Mouse (Mus musculus) kidney, postnatal 14 days (tissue): ENCODE measurements around the gene Dcaf17.

Experiments
- DNase-seq: peaks from one replicate; pipeline ENCODE4 v3.0.0; 2022; ENCODE audit warnings: mixed read lengths

Dcaf17 gene

DNA sequence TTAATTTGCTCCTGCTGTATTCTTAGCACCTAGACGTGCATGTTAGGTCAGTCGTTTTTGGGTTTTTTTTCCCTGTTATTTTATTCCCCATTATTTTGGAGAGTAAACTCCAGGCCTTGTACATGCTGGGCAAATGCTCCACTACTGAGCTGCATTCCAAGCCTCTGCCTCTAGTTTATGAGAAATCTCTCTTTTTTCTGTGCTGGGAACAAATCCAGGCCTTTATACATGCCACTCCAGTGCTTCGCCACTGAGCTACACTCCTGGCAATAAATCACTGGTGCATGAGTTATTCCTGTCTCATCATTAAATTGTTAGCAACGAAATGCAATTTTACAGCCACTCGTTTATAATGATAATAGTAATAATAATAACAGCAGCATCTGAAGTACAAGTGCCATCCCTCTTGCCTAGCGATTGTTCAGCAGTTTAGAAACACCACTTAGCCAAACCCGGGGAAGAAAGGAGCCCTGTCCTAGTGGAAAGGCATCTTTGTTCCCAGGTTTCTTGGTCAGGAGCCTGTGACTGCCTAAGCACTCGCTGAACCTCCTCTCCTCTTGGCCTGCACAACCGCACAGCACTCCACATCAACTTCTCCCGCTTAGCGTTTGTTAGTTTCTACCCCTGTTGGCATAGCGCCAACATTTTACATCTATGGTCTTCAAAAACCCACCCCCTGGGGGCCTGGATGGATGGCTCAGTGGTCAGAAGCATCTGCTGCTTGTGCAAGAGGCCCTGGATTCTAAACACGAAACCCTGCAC lies 67.3 kb downstream of the Dcaf17 start:
- no peak for DNase-seq

DNA sequence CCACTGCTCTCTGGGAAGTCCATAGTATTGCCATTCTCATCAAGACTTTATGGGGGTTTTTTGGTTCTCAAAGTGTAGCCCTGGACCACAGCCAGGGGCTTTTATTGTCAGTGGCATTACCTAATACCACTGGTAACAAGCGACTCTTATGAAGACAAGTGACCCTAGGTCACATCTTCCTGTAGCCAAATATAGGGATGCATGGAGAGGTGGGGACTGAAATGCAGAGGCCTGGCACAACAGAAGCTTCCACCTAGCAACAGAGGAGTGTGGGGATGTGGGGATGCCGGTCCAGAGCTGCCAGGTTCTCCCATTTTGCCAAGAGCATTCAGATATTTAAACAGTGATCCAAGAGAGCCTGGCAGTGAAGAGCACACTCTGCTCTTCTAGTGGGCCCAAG lies 68.5 kb downstream of the Dcaf17 start:
- DNase-seq = no peak

DNA sequence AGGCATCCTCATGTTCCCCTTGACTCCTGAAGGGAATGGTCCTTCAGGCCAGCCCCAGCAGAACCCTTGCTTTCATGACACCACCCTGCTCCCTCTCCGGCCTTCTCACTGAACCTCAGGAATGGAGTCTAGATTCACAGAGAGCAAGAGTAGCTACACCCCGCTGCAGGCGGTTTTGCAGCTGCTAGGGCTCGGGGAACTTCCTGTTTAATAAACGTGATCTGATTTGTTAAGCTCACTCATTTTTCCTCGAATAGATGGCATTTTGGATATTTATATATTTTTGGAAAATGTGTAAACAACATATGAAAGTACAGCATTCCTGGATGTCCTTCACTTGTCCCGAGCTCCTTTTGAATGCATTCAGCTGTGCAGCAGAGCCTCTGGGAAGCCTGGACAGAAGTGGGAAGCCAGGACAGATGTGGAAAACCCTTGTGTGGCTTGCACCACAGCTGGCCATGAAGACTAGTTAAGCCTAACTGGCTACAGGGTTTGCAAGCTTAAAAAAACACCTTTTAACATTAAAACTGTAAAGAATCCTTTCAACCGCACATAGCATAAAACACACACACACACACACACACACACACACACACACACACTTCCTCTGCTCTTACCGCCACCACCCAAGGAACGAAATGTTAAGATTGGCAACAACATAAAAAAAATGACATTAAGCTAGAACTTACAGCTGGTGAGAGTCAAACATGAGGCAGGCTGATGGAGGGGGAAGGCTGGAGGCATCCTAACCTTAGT lies 72.8 kb downstream of the Dcaf17 start:
- DNase-seq = no peak

DNA sequence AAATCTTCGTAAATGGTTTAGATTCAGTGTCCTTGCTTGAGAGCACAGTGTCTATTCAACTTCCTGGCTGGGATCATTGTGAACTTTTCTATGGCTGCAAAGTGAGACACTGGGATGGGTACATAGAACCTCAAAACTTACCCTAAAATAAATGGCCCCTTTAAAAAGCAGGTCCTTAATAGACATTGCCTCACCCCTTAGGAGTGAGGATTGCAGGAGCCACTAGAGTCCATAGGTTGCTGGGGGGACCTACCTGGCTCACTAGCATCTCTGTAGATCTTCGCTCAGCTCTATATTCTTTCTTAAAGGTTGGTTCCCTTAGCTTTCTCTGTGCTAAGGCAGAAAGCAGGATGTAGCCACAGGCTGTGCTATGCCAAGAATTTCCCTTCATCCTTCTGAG lies 75.2 kb downstream of the Dcaf17 start:
- DNase-seq = no peak

DNA sequence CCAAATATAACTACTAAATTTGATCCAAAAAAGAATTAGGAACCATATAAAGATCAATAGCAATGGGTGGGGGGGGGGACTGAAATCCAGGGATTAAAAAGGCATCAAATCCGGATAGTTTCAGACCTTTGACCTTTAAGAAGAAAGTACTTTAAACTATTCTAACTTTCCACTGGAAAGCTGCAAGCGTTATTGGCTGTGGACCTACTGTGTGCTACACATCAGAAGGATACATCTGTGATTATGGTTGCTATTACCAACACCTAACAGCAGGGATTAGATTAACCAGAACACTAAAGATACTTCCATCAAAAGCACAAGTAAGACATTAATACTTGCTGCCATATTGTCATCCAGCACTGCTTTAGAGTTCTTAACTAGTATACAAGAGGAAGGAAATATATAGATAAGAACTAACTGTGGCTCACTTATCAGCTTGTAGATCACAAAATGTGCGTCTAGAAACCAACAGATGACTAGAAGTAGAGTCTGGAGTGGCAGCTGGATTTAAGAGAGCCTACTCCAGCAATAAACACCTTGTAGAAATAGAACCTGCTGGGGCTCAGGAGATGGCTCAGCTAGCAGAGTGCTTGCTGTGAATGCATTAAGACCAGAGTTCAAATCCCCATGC lies 76.9 kb downstream of the Dcaf17 start:
- DNase-seq = no peak

DNA sequence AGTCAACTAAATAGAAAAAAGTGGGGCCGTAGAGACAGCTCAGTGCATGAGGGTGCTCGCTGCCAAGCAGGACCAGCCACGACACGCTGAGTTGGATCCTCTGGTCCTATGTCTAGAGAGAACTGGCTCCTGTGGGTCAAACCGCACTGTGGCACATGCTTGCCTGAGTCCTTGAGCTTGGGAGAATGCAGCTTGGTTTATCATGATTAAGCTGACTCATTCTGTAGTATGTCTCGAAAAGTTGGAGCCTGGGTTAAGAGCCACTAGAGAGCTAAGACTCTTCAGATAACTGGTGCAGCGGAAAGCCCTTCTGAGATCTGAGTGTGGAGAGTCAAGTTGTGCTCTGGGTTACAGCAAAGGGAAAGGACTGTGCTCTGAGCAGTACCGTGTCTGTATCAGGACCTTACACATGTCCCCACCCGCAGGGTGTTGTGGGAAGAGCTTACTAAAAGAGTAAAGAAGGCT lies 78.9 kb downstream of the Dcaf17 start:
- DNase-seq = no peak

DNA sequence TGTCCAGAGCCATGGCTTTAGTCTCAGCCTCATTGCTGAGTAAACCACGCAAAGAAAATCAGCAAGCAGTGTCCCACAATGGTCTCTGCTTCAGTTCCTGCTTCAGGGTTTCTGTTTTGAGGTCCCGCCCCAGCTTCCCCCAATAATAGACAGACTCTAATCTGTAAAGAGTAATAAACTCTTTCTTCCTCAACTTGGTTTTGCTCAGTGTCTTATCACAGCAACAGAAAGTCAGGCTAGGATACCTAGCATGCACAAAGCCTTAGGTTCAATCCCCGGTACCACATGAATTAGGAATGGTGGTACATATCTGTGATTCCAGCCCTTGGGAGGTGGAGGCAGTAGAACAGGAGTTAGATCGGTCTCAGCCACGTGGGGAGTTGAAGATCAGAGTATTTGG lies 79.7 kb downstream of the Dcaf17 start:
- DNase-seq = no peak

DNA sequence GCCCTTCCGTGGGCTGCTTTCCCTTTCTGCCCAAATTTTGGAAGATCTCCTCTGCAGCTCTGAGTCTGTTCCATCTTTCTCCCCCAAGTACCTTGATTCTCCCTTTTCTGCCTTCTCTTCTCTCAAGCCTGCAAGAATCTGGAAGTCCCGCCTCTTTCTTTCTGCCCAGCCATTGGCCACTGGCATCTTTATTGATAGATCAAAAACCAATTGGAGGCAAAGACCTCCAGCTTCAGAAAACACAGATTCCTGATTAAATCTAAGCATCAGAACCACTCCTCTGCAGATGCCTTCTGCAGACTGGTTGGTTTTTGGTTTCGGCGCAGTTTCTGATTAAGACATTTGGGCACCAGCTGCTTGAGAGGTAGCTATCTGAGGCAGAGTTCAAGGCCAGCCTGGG lies 85.5 kb downstream of the Dcaf17 start:
- DNase-seq = no peak

DNA sequence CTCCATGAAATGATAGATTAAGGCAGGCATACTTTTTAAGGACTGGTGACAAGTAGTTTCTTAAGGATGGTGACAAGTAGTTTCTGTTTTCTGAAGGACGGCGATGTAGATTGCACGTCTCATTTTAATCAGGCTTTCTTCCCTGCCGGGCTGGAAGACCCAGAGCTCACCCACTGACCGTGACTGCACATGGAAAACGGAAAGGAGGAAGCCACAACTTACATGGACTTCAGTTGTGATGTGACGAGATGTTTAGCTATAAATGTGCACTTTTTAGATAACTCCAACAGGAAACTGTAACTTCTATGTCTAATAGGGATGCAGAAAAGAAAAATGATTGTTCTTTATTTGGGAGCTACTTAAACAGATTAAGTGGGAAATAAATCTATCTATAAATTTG lies 87.3 kb downstream of the Dcaf17 start:
- DNase-seq = no peak

DNA sequence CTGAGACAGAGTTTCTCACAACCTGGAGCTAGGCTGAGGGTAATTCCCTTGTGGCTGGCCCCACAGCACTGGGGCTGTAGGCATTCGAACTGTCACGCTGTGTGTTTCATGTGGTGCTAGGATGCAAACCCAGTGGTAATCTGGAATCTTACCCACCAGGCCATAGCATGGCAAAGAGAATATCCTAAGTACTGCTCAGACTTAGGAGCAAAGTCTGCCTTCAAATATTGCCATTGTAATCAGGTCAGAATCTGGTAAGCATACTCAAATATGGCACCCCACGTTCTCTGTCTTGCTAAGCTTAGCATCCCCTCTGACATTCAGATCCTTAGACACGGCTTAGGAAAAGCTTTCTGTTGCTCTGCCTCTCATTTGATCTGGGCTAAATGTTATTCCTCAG lies 90.7 kb downstream of the Dcaf17 start:
- DNase-seq = no peak

DNA sequence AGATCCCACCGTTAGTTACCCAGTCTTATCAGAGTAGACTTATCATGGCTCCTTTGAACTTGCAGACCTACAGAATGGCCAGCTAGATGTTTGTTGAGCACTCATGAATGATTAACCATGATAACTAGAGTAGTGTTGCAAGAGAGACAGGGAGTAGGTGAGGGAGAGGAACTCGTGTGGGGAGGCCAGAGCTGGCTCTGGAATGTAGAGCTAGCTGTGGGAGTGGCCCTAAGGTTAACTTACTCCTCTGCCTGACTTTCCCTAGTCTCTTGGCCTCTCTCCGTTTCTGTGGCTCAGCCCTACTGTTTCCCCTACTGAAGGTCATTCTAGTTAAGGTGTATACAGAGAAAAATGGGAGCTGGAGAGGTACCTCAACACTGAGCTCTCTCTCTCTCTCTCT lies 91.1 kb downstream of the Dcaf17 start:
- DNase-seq = peak; percentile 74

DNA sequence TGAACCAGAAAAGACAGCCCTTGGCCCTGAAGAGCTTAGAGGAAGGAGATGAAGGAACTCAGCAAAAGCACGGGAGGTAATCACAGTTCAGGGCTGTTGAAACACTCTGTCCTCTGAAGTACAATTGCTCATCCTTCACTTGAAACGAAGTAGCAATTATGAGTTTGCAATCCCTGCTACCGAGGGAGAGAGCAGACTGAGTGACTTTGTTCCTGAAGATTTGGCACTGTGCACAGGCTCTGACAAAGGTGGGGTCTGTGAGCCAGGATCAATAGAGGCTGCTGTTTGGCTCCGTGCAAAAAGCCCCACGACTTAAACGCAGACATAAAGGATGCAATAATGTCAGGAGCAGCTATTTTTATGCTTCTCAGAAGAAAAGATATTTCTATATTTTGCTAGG lies 92.7 kb downstream of the Dcaf17 start:
- no peak for DNase-seq
